Mouse (Mus musculus) embryonic facial prominence, embryonic 14.5 days (tissue): Measurements from ENCODE around the gene Slc24a3. TPM values are rescaled to one million over a fixed set of nuclear protein-coding genes. Genes with fewer than 3 reads are reported as not detected.

ENCODE experiments used
- ATAC-seq: fragments of 200-750 bp; cut with Nextera tagmentation; 2 replicates; pipeline ENCODE4 v1.8.0; 2017; ENCODE audit warnings: low read depth, moderate number of reproducible peaks, moderate TSS enrichment
- DNase-seq: peaks from one replicate; pipeline ENCODE4 v3.0.0-alpha.2; 2015; ENCODE audit warnings: low spot score
- H3K27ac ChIP-seq: fragments of 300-500 bp; sonication (generic); replicated peaks from 2 replicates; pipeline ENCODE4 v1.5.1; 2014; ENCODE audit warnings: low read depth, mild to moderate bottlenecking, low read length, moderate library complexity
- H3K27me3 ChIP-seq: fragments of 300-500 bp; sonication (generic); replicated peaks from 2 replicates; pipeline ENCODE4 v1.6.1; 2014; ENCODE audit warnings: low read length; ENCODE audit not compliant: control insufficient read depth, insufficient read depth
- H3K36me3 ChIP-seq: fragments of 300-500 bp; sonication (generic); 2 replicates; pipeline ENCODE4 v1.6.1; 2014; ENCODE audit warnings: low read length, mixed read lengths; ENCODE audit not compliant: control insufficient read depth, insufficient read depth
- H3K4me1 ChIP-seq: fragments of 300-500 bp; sonication (generic); 2 replicates; pipeline ENCODE4 v1.6.1; 2014; ENCODE audit warnings: antibody characterized with exemption, low read length; ENCODE audit not compliant: control insufficient read depth, insufficient read depth
- H3K4me2 ChIP-seq: fragments of 300-500 bp; sonication (generic); 2 replicates; pipeline ENCODE4 v1.6.1; 2014; ENCODE audit warnings: low read depth, mild to moderate bottlenecking, low read length, moderate library complexity, mixed read lengths
- H3K4me3 ChIP-seq: fragments of 300-500 bp; sonication (generic); 2 replicates; pipeline ENCODE4 v1.5.1; 2014; ENCODE audit warnings: low read depth, mild to moderate bottlenecking, low read length
- H3K9ac ChIP-seq: fragments of 300-500 bp; sonication (generic); 2 replicates; pipeline ENCODE4 v1.6.1; 2014; ENCODE audit warnings: low read depth, mild to moderate bottlenecking, low read length, moderate library complexity, mixed read lengths
- H3K9me3 ChIP-seq: fragments of 300-500 bp; sonication (generic); 2 replicates; pipeline ENCODE4 v1.6.1; 2016; ENCODE audit warnings: low read length; ENCODE audit not compliant: control insufficient read depth
- WGBS: fragments of 180-500 bp; shearing (Covaris S2); extraction: QIAGEN DNeasy Blood & Tissue Kit; methylation state at CpG from one replicate; pipeline ENCODE4 v1.1.7; 2014; 5-methylcytosine and 5-hydroxymethylcytosine counted together
- polyA plus RNA-seq: library from polyadenylated mRNA; unstranded; fragments of >200 nt; fragmentation: Nextera tagmentation; extraction: Ambion mirVana; gene quantifications from 2 replicates; pipeline ENCODE4 v1.2.1, GENCODE M21; 2014

Gene Slc24a3
- polyA plus RNA-seq, 1 experiment from 2014 or later, result 6.4 TPM

DNA sequence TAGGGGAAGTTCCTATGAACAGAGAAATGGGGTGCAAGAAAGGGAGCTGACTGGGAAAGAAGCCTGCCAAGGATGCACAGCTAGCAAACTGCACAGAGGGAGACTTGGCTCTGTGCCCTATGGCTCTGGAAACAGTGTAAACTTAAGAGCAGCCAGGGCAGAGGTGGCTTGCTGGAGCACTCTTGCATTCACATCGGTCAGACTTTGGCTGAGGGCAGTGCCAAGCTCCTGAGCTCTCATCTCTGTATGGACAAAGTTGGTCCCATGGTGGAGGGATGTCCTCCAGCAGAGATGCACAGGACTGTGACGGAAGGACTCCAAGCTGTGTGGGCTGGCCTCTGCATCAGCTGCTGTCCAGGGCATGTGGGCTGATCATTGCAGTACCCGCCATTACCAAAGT, 516.0 kb downstream of the Slc24a3 start:
- H3K36me3 ChIP-seq, result no peaks in the 10 kb centered on the region
- H3K27ac ChIP-seq, result no peak overlapping the region
- H3K27me3 ChIP-seq, result no peaks in the 10 kb centered on the region
- 66% methylated on average over 3 of the region's 3 CpGs for WGBS
- ATAC-seq, result no peak
- H3K9ac ChIP-seq, result no peak overlapping the region
- DNase-seq, result peak; percentile 79
- H3K9me3 ChIP-seq, result no peaks in the 10 kb centered on the region
- no peak overlapping the region for H3K4me3 ChIP-seq
- H3K4me2 ChIP-seq, result no peak overlapping the region
- peaks cover 31% of the 10 kb centered on the region for H3K4me1 ChIP-seq

- no peaks in the 10 kb centered on the region for H3K36me3 ChIP-seq
- H3K4me2 ChIP-seq, result no peak overlapping the region
- 86% methylated on average over 1 of the region's 1 CpGs for WGBS
- H3K27me3 ChIP-seq, result no peaks in the 10 kb centered on the region
- H3K9ac ChIP-seq, result no peak overlapping the region
- H3K9me3 ChIP-seq, result no peaks in the 10 kb centered on the region
- ATAC-seq (no peak), DNase-seq (no peak)
- no peak overlapping the region for H3K4me3 ChIP-seq
- H3K4me1 ChIP-seq, result peaks cover 27% of the 10 kb centered on the region
- no peak overlapping the region for H3K27ac ChIP-seq
Observed at GRCm38 (mm10) chr2:145684151-145684550, 516.6 kb downstream of the Slc24a3 start.

GRCm38 (mm10) chr2:145684891-145685290, 517.3 kb downstream of the Slc24a3 start:
- DNase-seq (no peak), ATAC-seq (no peak)
- no peak overlapping the region for H3K4me3 ChIP-seq
- H3K4me2 ChIP-seq, result no peak overlapping the region
- no peaks in the 10 kb centered on the region for H3K27me3 ChIP-seq
- H3K36me3 ChIP-seq, result no peaks in the 10 kb centered on the region
- peaks cover 24% of the 10 kb centered on the region for H3K4me1 ChIP-seq
- H3K27ac ChIP-seq, result no peak overlapping the region
- WGBS, result 75% methylated on average over 8 of the region's 8 CpGs
- no peak overlapping the region for H3K9ac ChIP-seq
- H3K9me3 ChIP-seq, result no peaks in the 10 kb centered on the region

DNA sequence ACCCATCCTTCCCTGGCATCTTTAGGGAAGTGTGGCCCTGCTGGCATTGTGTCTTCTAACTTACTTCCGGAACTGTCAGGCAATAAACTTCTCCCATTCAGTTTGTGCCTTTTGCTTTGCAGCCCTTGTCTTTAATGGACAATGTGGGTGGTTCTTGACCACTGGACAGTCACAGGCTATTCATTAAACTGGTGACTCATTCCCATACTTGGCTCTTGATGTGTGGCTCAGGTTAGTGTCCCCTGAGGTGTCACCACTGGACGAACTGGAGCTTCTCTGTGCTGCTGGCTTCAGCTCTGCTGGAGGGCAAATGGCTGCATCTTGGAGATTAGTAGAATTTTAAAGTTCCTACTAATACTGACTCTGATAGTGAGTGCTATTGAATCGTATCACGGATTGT, 518.5 kb downstream of the Slc24a3 start:
- H3K36me3 ChIP-seq, result no peaks in the 10 kb centered on the region
- no peaks in the 10 kb centered on the region for H3K27me3 ChIP-seq
- ATAC-seq, result no peak
- no peak overlapping the region for H3K4me3 ChIP-seq
- no peak for DNase-seq
- 78% methylated on average over 4 of the region's 4 CpGs for WGBS
- no peak overlapping the region for H3K4me2 ChIP-seq
- no peak overlapping the region for H3K27ac ChIP-seq
- H3K9ac ChIP-seq, result no peak overlapping the region
- peaks cover 23% of the 10 kb centered on the region for H3K4me1 ChIP-seq
- no peaks in the 10 kb centered on the region for H3K9me3 ChIP-seq

GRCm38 (mm10) chr2:145691367-145692009, 523.9 kb downstream of the Slc24a3 start:
- Histone ChIP-seq H3K4me2 (no peak overlapping the region), H3K27ac (no peak overlapping the region), H3K9ac (no peak overlapping the region), H3K4me3 (no peak overlapping the region), H3K9me3 (no peaks in the 10 kb centered on the region), H3K4me1 (peaks cover 6% of the 10 kb centered on the region; the same call in 1 of the 2 replicates), H3K36me3 (no peaks in the 10 kb centered on the region), H3K27me3 (no peaks in the 10 kb centered on the region)
- 82% methylated on average over 10 of the region's 10 CpGs for WGBS
- no peak for DNase-seq
- ATAC-seq, result no peak
